Mouse (Mus musculus) small intestine, adult 2 months (tissue): ENCODE data around the gene Tbcel.

ENCODE experiments used
- CTCF ChIP-seq: fragments of 200-500 bp; IDR thresholded peaks from 2 replicates; pipeline ENCODE4 v1.5.1; 2012; ENCODE audit warnings: low read depth, mild to moderate bottlenecking, control low read depth, inconsistent platforms, low read length, moderate library complexity, mixed read lengths; ENCODE audit not compliant: insufficient replicate concordance, insufficient read length; ENCODE audit errors: extremely low read depth
- POLR2A ChIP-seq: fragments of 200-500 bp; IDR thresholded peaks from 2 replicates; pipeline ENCODE4 v1.6.1; 2012; ENCODE audit warnings: low read depth, mild to moderate bottlenecking, control low read depth, inconsistent platforms, low read length, moderate library complexity

GRCm38 (mm10) chr9:42508235-42508634, 626 bp upstream of the Tbcel start:
- no peak for TF ChIP-seq CTCF
- TF ChIP-seq POLR2A = no peak
